Mouse (Mus musculus) thymus, adult 2 months (tissue): ENCODE results near the gene BC028528. TPM values are rescaled to one million over a fixed set of nuclear protein-coding genes. Genes with fewer than 3 reads are reported as not detected.

Source experiments
- DNase-seq: peaks from one replicate; pipeline ENCODE4 v3.0.0; 2021
- H3K27ac ChIP-seq: fragments of 200-500 bp; 2 replicates; pipeline ENCODE4 v1.5.1; 2012; ENCODE audit warnings: low read length, control low read depth; ENCODE audit not compliant: control insufficient read depth, insufficient read depth
- H3K27me3 ChIP-seq: fragments of 200-500 bp; 2 replicates; pipeline ENCODE4 v1.6.1; 2012; ENCODE audit warnings: mild to moderate bottlenecking, low read length, moderate library complexity, mixed read lengths; ENCODE audit not compliant: control insufficient read depth, insufficient read depth
- H3K36me3 ChIP-seq: fragments of 200-500 bp; 2 replicates; pipeline ENCODE4 v1.6.1; 2012; ENCODE audit warnings: mild to moderate bottlenecking, low read length, moderate library complexity; ENCODE audit not compliant: control insufficient read depth, insufficient read depth
- H3K4me1 ChIP-seq: fragments of 200-500 bp; replicated peaks from 2 replicates; pipeline ENCODE4 v1.6.1; 2012; ENCODE audit warnings: low read length; ENCODE audit not compliant: control insufficient read depth, insufficient read depth
- H3K4me3 ChIP-seq: fragments of 200-500 bp; 2 replicates; pipeline ENCODE4 v1.5.1; 2012; ENCODE audit warnings: mild to moderate bottlenecking, low read length, control low read depth, moderate library complexity; ENCODE audit not compliant: control insufficient read depth, insufficient read depth
- CTCF ChIP-seq: fragments of 200-500 bp; IDR thresholded peaks from 2 replicates; pipeline ENCODE4 v1.5.1; 2012; ENCODE audit warnings: mild to moderate bottlenecking, control low read depth, low read length, moderate library complexity, borderline replicate concordance; ENCODE audit not compliant: control insufficient read depth, poor library complexity, insufficient read depth; ENCODE audit errors: extremely low read depth
- POLR2A ChIP-seq: fragments of 200-500 bp; IDR thresholded peaks from 2 replicates; pipeline ENCODE4 v1.6.1; 2012; ENCODE audit warnings: mild to moderate bottlenecking, low read length, control low read depth, moderate library complexity; ENCODE audit not compliant: control insufficient read depth, poor library complexity, insufficient read depth; ENCODE audit errors: extremely low read depth
- WGBS: fragments of 180-500 bp; shearing (Covaris S2); methylation state at CpG from one replicate; pipeline ENCODE4 v1.1.7; 2018; 5-methylcytosine and 5-hydroxymethylcytosine counted together
- polyA plus RNA-seq: library from polyadenylated mRNA; depleted of rRNA; stranded (reverse); fragments of >200 nt; gene quantifications from 2 replicates; pipeline ENCODE4 v1.2.3, GENCODE M21; 2012

Gene BC028528
- polyA plus RNA-seq, 1 experiment: 6.0 TPM

- H3K4me3 ChIP-seq: no peak overlapping the region
- TF ChIP-seq POLR2A: no peak
- TF ChIP-seq CTCF: no peak
- no peaks in the 10 kb centered on the region for H3K36me3 ChIP-seq
- no peak for DNase-seq
- no peaks in the 10 kb centered on the region for H3K27me3 ChIP-seq
- 97% methylated on average over 4 of the region's 4 CpGs for WGBS
- H3K4me1 ChIP-seq: peaks cover 12% of the 10 kb centered on the region
- no peak overlapping the region for H3K27ac ChIP-seq
Measured at GRCm38 (mm10) chr3:95879063-95879462, 12.7 kb downstream of the BC028528 start.

- no peaks in the 10 kb centered on the region for H3K27me3 ChIP-seq
- no peak overlapping the region for H3K27ac ChIP-seq
- peaks cover 9% of the 10 kb centered on the region for H3K36me3 ChIP-seq
- H3K4me3 ChIP-seq: no peak overlapping the region
- WGBS: 85% methylated on average over 7 of the region's 7 CpGs
- DNase-seq: no peak
- H3K4me1 ChIP-seq: peaks cover 6% of the 10 kb centered on the region
- TF ChIP-seq POLR2A: no peak
- TF ChIP-seq CTCF: no peak
Measured at GRCm38 (mm10) chr3:95872048-95872447, 19.8 kb downstream of the BC028528 start.

GRCm38 (mm10) chr3:95871392-95871867, 20.4 kb downstream of the BC028528 start, which contains the start of gene Mrps21:
Gene Mrps21 (minus strand): TSS chr3:95871519.
- under 1% methylated on average over 33 of the region's 33 CpGs for whole genome bisulfite sequencing

GRCm38 (mm10) chr3:95870976-95871375, 20.8 kb downstream of the BC028528 start:
- WGBS: 9% methylated on average over 15 of the region's 15 CpGs
- H3K36me3 ChIP-seq: peaks cover 9% of the 10 kb centered on the region

More at GRCm38 (mm10) chr3:95871392-95871867, 20.4 kb downstream of the BC028528 start, which contains the start of gene Mrps21:
- peak within 1 kb of the TSS; percentile 39 for H3K27ac ChIP-seq
- peak; percentile 83 for DNase-seq
- H3K4me1 ChIP-seq: peaks cover 6% of the 10 kb centered on the region
- no peaks in the 10 kb centered on the region for H3K27me3 ChIP-seq
- H3K36me3 ChIP-seq: peaks cover 9% of the 10 kb centered on the region
- TF ChIP-seq POLR2A: peak; percentile 77
- TF ChIP-seq CTCF: 0 out of 2 replicates have a peak, but pooled peaks have one; percentile 24
- H3K4me3 ChIP-seq: peak within 1 kb of the TSS; percentile 62

GRCm38 (mm10) chr3:95867408-95867807, 24.4 kb downstream of the BC028528 start:
- DNase-seq: no peak
- 97% methylated on average over 2 of the region's 2 CpGs for WGBS
- no peak overlapping the region for H3K27ac ChIP-seq
- H3K36me3 ChIP-seq: peaks cover 14% of the 10 kb centered on the region
- TF ChIP-seq POLR2A (no peak), CTCF (no peak)
- H3K4me3 ChIP-seq: no peak overlapping the region
- H3K27me3 ChIP-seq: no peaks in the 10 kb centered on the region
- H3K4me1 ChIP-seq: peaks cover 6% of the 10 kb centered on the region

More at GRCm38 (mm10) chr3:95870976-95871375, 20.8 kb downstream of the BC028528 start:
- Histone ChIP-seq H3K27me3 (no peaks in the 10 kb centered on the region), H3K4me3 (peak overlapping the region; percentile 62), H3K4me1 (peaks cover 6% of the 10 kb centered on the region), H3K27ac (peak overlapping the region; percentile 39)
- TF ChIP-seq POLR2A (no peak), CTCF (no peak)
- no peak for DNase-seq

- H3K27me3 ChIP-seq: no peaks in the 10 kb centered on the region
- TF ChIP-seq POLR2A (no peak), CTCF (no peak)
- no peak overlapping the region for H3K4me3 ChIP-seq
- H3K4me1 ChIP-seq: 0 out of 2 replicates have a peak, but pooled peaks cover 3% of the 10 kb centered on the region
- WGBS: 97% methylated on average over 5 of the region's 5 CpGs
- H3K27ac ChIP-seq: no peak overlapping the region
- H3K36me3 ChIP-seq: peaks cover 14% of the 10 kb centered on the region
- DNase-seq: no peak
Measured at GRCm38 (mm10) chr3:95866071-95866470, 25.7 kb downstream of the BC028528 start.

- H3K4me3 ChIP-seq: no peak overlapping the region
- H3K27me3 ChIP-seq: no peaks in the 10 kb centered on the region
- H3K27ac ChIP-seq: no peak overlapping the region
- H3K36me3 ChIP-seq: peaks cover 14% of the 10 kb centered on the region
- WGBS: 97% methylated on average over 20 of the region's 20 CpGs
- TF ChIP-seq CTCF (no peak), POLR2A (no peak)
- 0 out of 2 replicates have a peak, but pooled peaks cover 3% of the 10 kb centered on the region for H3K4me1 ChIP-seq
- DNase-seq: no peak
Measured at GRCm38 (mm10) chr3:95865571-95865970, 26.2 kb downstream of the BC028528 start.
